Mouse (Mus musculus) right cerebral cortex, adult 18-20 months (tissue): ENCODE measurements around the gene Cacna1c.

Experiments used
- DNase-seq: peaks from one replicate; pipeline ENCODE4 v3.0.0; 2022; ENCODE audit warnings: mixed read lengths

The Cacna1c gene

GRCm38 (mm10) chr6:119139561-119139960 is 56.7 kb downstream of the Cacna1c start:
- no peak for DNase-seq

- no peak for DNase-seq
Measured at GRCm38 (mm10) chr6:119137768-119138167, 58.5 kb downstream of the Cacna1c start.

- no peak for DNase-seq
Measured at GRCm38 (mm10) chr6:119132863-119133262, 63.4 kb downstream of the Cacna1c start.

GRCm38 (mm10) chr6:119132111-119132735 is 64.0 kb downstream of the Cacna1c start:
- no peak for DNase-seq

GRCm38 (mm10) chr6:119129664-119130063 is 66.6 kb downstream of the Cacna1c start:
- no peak for DNase-seq

- DNase-seq, result no peak
Measured at GRCm38 (mm10) chr6:119128521-119128920, 67.7 kb downstream of the Cacna1c start.

- no peak for DNase-seq
Measured at GRCm38 (mm10) chr6:119128076-119128475, 68.1 kb downstream of the Cacna1c start.

GRCm38 (mm10) chr6:119126991-119127390 is 69.2 kb downstream of the Cacna1c start:
- DNase-seq, result no peak

- no peak for DNase-seq
Measured at GRCm38 (mm10) chr6:119118371-119118770, 77.8 kb downstream of the Cacna1c start.

GRCm38 (mm10) chr6:119116290-119116689 is 79.9 kb downstream of the Cacna1c start:
- DNase-seq, result no peak

GRCm38 (mm10) chr6:119113362-119113761 is 82.9 kb downstream of the Cacna1c start:
- DNase-seq, result no peak

GRCm38 (mm10) chr6:119110369-119110768 is 85.8 kb downstream of the Cacna1c start:
- DNase-seq, result no peak

GRCm38 (mm10) chr6:119108466-119109394 is 87.5 kb downstream of the Cacna1c start:
- peak; percentile 77 for DNase-seq

- DNase-seq, result peak; percentile 41
Measured at GRCm38 (mm10) chr6:119107856-119108465, 88.3 kb downstream of the Cacna1c start.

GRCm38 (mm10) chr6:119107140-119107855 is 88.9 kb downstream of the Cacna1c start:
- peak; percentile 59 for DNase-seq

- no peak for DNase-seq
Measured at GRCm38 (mm10) chr6:119106726-119107125, 89.5 kb downstream of the Cacna1c start.

- DNase-seq, result peak; percentile 42
Measured at GRCm38 (mm10) chr6:119105651-119106595, 90.3 kb downstream of the Cacna1c start.

- peak; percentile 87 for DNase-seq
Measured at GRCm38 (mm10) chr6:119104246-119104645, 92.0 kb downstream of the Cacna1c start.

GRCm38 (mm10) chr6:119102936-119103335 is 93.3 kb downstream of the Cacna1c start:
- no peak for DNase-seq

- DNase-seq, result no peak
Measured at GRCm38 (mm10) chr6:119099333-119099732, 96.9 kb downstream of the Cacna1c start.

- DNase-seq, result no peak
Measured at GRCm38 (mm10) chr6:119096481-119096880, 99.7 kb downstream of the Cacna1c start.

- DNase-seq, result no peak
Measured at GRCm38 (mm10) chr6:119095081-119095480, 101.1 kb downstream of the Cacna1c start.
